Mouse (Mus musculus) stomach, postnatal 0 days (tissue): ENCODE data around the gene Serpina1e.

Experiments
- CTCF ChIP-seq: IDR thresholded peaks from 2 replicates; pipeline ENCODE4 v1.5.1; 2016; ENCODE audit warnings: antibody characterized with exemption, low read depth, mild to moderate bottlenecking, moderate library complexity
- EP300 ChIP-seq: optimal IDR thresholded peaks from 2 replicates; pipeline ENCODE3; 2016; ENCODE audit warnings: antibody characterized with exemption

- TF ChIP-seq CTCF (no peak), EP300 (no peak)
Measured at GRCm38 (mm10) chr12:103971080-103971479, 12.3 kb upstream of the Serpina1e start.
